Mouse (Mus musculus) heart, embryonic 10.5 days (tissue): ENCODE measurements at regions not wholly inside any gene's neighbourhood (a gene's known extent, or its start where the extent isn't known, plus 50 kb on each side); places are given as distances from the start of the nearest gene placed in this dataset.
A peak's percentile ranks its signal among the peaks of the same experiment; 100 is the strongest.

Experiments
- DNase-seq: peaks from one replicate; pipeline ENCODE4 v3.0.0-alpha.2; 2017; ENCODE audit warnings: low spot score
- H3K27ac ChIP-seq: fragments of 300-500 bp; sonication (generic); 2 replicates; pipeline ENCODE4 v1.5.1; 2016; ENCODE audit warnings: mild to moderate bottlenecking
- H3K27me3 ChIP-seq: fragments of 300-500 bp; sonication (generic); 2 replicates; pipeline ENCODE4 v1.6.1; 2016; ENCODE audit warnings: mild to moderate bottlenecking; ENCODE audit not compliant: poor library complexity, insufficient read depth, severe bottlenecking
- H3K36me3 ChIP-seq: fragments of 300-500 bp; sonication (generic); 2 replicates; pipeline ENCODE4 v1.6.1; 2016; ENCODE audit warnings: mild to moderate bottlenecking, moderate library complexity
- H3K4me1 ChIP-seq: fragments of 300-500 bp; sonication (generic); 2 replicates; pipeline ENCODE4 v1.6.1; 2016; ENCODE audit warnings: mild to moderate bottlenecking
- H3K4me3 ChIP-seq: fragments of 300-500 bp; sonication (generic); 2 replicates; pipeline ENCODE4 v1.5.1; 2016; ENCODE audit warnings: mild to moderate bottlenecking, moderate library complexity
- H3K9me3 ChIP-seq: fragments of 300-500 bp; sonication (generic); 2 replicates; pipeline ENCODE4 v1.6.1; 2016; ENCODE audit warnings: mild to moderate bottlenecking, moderate library complexity
- WGBS: fragments of 180-500 bp; shearing (Covaris S2); methylation state at CpG from one replicate; pipeline ENCODE4 v1.1.7; 2016; 5-methylcytosine and 5-hydroxymethylcytosine counted together

DNA sequence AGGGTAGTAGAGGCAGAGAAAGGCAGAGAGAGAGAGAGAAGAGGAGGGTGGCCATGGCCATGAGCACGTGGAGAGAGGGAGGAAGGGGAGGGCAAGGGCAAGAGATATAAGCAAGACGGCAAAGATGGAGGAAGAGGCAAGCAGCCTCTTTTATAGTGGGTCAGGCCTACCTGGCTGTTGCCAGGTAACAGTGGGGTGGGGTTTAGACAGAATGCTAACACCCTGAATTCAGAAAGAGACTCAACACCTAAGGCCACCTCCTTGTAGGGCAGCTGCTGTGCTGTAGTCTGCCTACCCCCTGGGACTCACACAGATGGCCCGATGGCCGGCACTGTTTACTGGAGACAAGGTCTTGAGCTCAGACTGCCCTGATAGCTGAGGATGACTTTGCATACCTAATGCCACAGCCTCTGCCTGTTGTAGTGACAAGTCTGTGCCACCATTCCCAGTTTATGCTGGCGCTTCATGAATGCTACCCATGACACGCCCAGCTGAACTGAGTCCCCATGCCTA lies 110.3 kb downstream of the Rpap3 start:
- no peak for DNase-seq
- Histone ChIP-seq H3K36me3 (no peaks in the 10 kb centered on the region), H3K27me3 (no peaks in the 10 kb centered on the region), H3K27ac (no peak overlapping the region), H3K9me3 (no peaks in the 10 kb centered on the region), H3K4me3 (no peak overlapping the region), H3K4me1 (peaks cover 22% of the 10 kb centered on the region)
- 65% methylated on average over 6 of the region's 6 CpGs for WGBS

DNA sequence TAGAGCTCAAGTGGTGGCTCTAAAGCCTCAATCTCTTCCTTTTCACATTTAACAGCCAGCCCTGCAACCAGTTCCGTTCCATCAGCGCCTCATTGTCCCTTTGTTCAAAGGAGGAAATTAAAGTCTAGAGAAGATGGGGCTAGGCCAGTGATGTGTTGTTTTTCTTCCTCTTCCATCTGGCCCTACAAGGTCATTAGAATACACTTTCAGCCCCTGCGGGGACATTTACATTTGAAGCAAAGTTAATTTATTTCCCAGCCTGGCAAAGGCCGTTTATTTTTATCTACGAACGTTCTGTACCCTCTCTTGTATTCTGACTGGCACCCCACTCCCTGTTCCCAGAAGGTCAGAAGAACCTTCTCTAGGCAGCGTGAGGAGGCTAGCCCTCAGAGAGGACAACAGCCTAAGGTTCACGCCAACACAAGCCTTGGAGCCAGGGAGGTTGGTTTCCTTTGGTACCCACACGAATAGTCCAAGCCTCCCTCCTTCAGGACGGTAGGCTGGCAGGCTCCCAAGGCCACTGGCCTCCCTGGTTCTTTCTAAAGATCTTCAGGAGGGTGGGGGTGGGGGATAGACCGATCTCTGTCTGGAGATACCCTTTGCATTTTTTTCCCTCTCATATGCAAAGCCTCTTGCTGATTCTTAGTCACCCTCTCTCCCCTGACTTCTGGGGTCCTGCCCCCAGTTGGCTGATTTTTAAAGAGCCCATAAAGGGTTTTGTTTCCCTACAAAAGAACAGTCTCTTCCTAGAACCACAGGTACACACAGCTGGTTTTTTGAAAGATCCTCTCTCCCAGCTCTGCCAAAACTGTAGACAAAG lies 111.6 kb downstream of the Rpap3 start:
- Histone ChIP-seq H3K36me3 (no peaks in the 10 kb centered on the region), H3K4me3 (no peak overlapping the region), H3K9me3 (no peaks in the 10 kb centered on the region), H3K4me1 (peaks cover 22% of the 10 kb centered on the region), H3K27me3 (no peaks in the 10 kb centered on the region), H3K27ac (no peak overlapping the region)
- WGBS: 43% methylated on average over 11 of the region's 11 CpGs
- DNase-seq: no peak

DNA sequence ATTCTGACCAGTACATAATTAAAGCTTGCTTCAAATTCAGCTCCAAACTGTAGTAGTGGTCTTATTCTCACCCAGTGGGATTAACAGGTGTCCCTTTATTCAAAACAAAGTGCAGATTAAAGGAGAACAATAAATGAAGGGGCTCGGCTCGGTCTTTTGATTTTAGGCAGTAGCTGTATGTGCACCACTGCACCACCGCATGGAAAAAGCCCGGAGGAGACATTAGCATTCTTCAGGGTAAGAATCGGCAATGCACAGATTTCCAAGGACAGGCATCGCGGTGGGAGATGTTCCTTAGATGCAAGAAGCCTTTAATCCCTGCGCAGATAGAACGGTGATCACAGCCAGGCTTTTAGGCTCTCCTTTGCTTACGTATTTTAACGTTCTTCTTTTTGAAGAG lies 112.8 kb downstream of the Rpap3 start:
- no peaks in the 10 kb centered on the region for H3K36me3 ChIP-seq
- peaks cover 19% of the 10 kb centered on the region for H3K4me1 ChIP-seq
- DNase-seq: no peak
- H3K9me3 ChIP-seq: no peaks in the 10 kb centered on the region
- WGBS: 82% methylated on average over 11 of the region's 11 CpGs
- no peaks in the 10 kb centered on the region for H3K27me3 ChIP-seq
- H3K27ac ChIP-seq: 0 out of 2 replicates have a peak overlapping the region, but pooled peaks have one; percentile 10
- H3K4me3 ChIP-seq: no peak overlapping the region

DNA sequence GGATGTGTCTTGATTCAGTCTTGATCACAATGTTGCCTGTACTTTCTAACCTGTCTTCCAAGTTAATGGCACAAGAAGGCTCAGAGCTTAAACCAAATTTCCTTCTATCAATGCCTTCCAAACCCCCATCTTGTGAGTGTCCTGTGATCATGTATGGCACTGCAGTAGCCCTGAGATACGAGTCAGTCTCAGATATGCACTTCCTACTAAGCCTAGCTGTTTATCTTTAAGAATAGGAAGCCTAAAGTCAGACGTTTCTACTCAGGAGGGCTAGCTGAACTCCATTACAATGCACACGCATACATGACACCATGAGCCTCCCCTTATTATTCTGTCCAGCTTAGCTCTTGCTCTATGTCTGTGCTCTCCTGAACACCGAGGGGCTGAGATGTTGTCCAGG lies 114.2 kb downstream of the Rpap3 start:
- H3K27ac ChIP-seq: peak overlapping the region; percentile 52; the same call in 1 of the 2 replicates
- 40% methylated on average over 4 of the region's 4 CpGs for WGBS

DNA sequence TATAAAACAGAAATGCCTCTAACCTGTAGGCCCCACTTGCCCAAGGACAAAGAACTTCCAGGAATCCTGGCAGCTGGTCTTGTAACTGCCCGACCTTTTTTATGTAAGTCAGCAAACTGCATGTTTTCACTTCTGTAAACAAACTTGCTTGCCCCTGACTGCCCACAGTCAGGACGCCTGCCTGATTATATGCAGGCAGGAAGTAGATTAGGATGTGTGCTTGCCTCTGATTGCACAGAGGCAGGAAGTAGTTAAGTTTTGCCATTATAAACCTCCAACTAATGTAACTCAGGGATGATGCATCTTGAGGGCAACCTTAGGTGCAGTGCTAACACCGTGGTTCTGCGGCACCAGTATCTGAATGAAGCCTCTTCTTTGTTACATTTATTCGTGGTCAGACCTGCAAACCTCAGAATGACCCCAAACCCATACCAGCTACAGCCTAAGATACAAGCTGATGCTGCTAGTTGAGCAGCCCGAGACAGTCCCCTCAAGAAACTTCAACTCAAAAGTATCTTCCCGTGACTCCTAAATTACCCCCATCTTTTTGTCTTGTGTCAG lies 114.8 kb downstream of the Rpap3 start:
- Histone ChIP-seq H3K4me3 (no peak overlapping the region), H3K27me3 (no peaks in the 10 kb centered on the region), H3K4me1 (peaks cover 9% of the 10 kb centered on the region; the same call in 1 of the 2 replicates), H3K36me3 (no peaks in the 10 kb centered on the region), H3K27ac (peak overlapping the region; percentile 52), H3K9me3 (no peaks in the 10 kb centered on the region)
- 52% methylated on average over 7 of the region's 7 CpGs for WGBS
- no peak for DNase-seq

More for the DNA sequence above, 114.2 kb downstream of the Rpap3 start:
- no peak for DNase-seq
- no peaks in the 10 kb centered on the region for H3K36me3 ChIP-seq
- H3K4me1 ChIP-seq: peaks cover 9% of the 10 kb centered on the region; the same call in 1 of the 2 replicates
- H3K27me3 ChIP-seq: no peaks in the 10 kb centered on the region
- no peak overlapping the region for H3K4me3 ChIP-seq
- H3K9me3 ChIP-seq: no peaks in the 10 kb centered on the region

DNA sequence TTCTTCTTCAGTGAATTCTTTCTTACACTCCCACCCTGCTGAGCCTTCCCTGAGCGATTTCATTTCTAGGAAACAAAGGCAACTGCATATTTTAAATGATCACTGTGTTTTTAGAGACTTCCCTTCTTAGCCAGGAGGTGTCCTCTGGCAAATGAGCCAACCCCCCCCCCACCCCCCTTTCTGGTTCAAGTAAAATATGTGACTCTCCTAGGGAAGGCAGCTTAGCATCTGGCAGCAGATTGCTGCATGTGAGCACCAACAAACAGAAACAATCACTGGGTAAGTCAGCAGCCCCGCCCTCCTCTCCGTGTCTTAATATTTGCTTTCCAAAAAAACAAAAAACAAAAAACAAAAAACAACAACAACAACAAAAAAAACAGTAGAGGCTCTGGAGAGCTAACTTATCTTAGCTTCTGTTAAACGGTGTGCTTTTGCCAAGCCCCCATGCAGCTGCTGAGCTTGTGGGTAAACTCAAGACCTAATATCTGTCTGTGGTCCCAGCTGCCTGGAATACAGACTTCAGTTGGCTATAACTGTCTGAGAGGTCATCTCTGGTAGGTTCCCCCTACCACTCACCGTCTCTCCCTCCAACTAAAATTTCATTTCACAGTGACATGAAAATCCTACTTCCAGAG lies 117.9 kb downstream of the Rpap3 start:
- Histone ChIP-seq H3K27me3 (no peaks in the 10 kb centered on the region), H3K4me3 (no peak overlapping the region), H3K9me3 (no peaks in the 10 kb centered on the region), H3K4me1 (peaks cover 6% of the 10 kb centered on the region; the same call in 1 of the 2 replicates), H3K27ac (no peak overlapping the region), H3K36me3 (no peaks in the 10 kb centered on the region)
- 73% methylated on average over 5 of the region's 5 CpGs for WGBS
- no peak for DNase-seq

DNA sequence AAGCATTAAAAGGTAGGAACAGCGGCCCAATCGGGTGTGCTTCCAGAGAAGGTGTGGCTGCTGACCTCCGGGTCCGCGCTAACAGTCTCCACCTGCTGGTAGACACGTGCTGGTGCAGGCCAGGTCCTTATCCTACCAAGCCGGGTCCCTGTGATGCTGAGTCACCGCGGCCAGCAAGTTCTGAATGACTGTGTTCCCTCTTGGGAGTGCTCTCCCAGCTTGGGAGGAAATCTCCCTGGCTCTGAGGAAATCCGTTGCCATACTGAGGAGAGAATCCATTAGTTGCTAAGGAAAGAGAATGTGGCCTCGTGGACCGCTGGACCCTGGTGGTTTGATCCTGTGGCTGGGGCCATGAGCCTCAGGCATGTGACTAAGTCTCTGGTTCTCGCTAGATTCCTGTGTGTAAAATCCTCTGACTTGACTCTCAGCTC lies 123.9 kb downstream of the Rpap3 start:
- DNase-seq: peak; percentile 91
- Histone ChIP-seq H3K4me1 (0 out of 2 replicates have a peak, but pooled peaks cover 4% of the 10 kb centered on the region), H3K4me3 (0 out of 2 replicates have a peak overlapping the region, but pooled peaks have one; percentile 27), H3K36me3 (no peaks in the 10 kb centered on the region), H3K9me3 (no peaks in the 10 kb centered on the region), H3K27me3 (no peaks in the 10 kb centered on the region), H3K27ac (0 out of 2 replicates have a peak overlapping the region, but pooled peaks have one; percentile 24)
- WGBS: 22% methylated on average over 13 of the region's 13 CpGs

DNA sequence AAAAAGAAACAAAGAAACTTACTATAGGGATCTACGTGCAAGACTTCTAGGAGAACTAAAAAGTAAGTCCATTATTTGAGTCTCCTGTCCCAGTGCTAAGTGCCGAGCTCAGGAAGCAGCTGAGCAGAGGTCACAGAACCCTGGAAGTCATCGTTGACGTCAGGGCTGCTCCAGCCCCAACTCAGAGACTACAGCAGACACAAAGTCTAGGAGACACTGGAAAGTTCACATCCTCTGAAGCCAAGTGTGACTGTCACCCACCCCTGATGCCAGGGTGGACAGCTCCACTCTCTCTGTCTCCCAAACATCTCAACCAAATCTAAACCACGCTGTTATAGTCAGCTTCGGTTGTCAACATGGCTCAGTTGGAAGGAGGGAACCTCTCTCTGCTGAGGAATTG lies 124.9 kb downstream of the Rpap3 start:
- Histone ChIP-seq H3K9me3 (no peaks in the 10 kb centered on the region), H3K4me3 (no peak overlapping the region), H3K36me3 (no peaks in the 10 kb centered on the region), H3K4me1 (0 out of 2 replicates have a peak, but pooled peaks cover 4% of the 10 kb centered on the region), H3K27me3 (no peaks in the 10 kb centered on the region), H3K27ac (no peak overlapping the region)
- 67% methylated on average over 6 of the region's 6 CpGs for WGBS
- DNase-seq: no peak

DNA sequence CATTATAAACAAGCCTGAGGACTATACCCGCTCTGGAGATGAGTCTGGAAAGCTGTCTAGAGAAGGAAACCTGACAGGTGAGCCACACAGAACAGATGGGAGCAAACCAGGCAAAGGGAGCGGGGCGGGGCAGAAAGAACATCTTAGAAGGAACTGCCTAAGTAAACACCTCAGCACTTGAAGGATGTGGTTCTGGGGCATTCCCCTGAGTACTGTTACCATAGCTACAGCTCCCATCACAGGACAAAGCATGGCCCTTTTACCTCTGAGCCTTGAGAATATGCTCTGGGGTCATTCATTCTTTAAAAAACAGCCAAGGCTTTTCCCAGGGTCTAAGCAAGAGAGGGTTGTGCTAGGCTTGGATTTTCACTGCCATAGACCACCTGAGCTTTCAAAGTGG lies 127.6 kb downstream of the Rpap3 start:
- no peak overlapping the region for H3K4me3 ChIP-seq
- DNase-seq: no peak
- H3K4me1 ChIP-seq: peaks cover 7% of the 10 kb centered on the region
- 82% methylated on average over 3 of the region's 3 CpGs for WGBS
- no peaks in the 10 kb centered on the region for H3K27me3 ChIP-seq
- no peaks in the 10 kb centered on the region for H3K9me3 ChIP-seq
- no peaks in the 10 kb centered on the region for H3K36me3 ChIP-seq
- no peak overlapping the region for H3K27ac ChIP-seq

DNA sequence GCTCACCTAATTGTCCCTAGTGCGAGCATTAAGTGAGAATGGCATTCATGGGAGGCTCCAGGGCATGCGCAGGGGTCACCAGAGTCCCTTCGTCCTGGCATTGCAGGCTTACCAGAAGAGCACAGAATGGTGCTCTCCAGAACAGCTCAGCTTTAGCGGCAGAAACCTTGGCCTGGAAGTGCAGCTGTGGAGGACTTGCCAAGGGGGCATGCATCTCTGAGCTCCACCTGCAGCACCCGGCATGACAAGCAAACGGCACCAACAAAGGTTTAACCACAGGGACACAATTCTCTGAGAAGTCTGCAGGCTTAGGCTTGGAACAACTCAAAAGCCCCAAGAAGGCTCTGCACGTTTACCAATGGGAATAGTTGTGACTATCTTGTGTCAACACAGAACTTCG lies 128.4 kb downstream of the Rpap3 start:
- DNase-seq: no peak
- Histone ChIP-seq H3K9me3 (no peaks in the 10 kb centered on the region), H3K4me1 (peaks cover 11% of the 10 kb centered on the region), H3K4me3 (no peak overlapping the region), H3K36me3 (no peaks in the 10 kb centered on the region), H3K27me3 (no peaks in the 10 kb centered on the region), H3K27ac (no peak overlapping the region)
- 77% methylated on average over 8 of the region's 8 CpGs for WGBS

DNA sequence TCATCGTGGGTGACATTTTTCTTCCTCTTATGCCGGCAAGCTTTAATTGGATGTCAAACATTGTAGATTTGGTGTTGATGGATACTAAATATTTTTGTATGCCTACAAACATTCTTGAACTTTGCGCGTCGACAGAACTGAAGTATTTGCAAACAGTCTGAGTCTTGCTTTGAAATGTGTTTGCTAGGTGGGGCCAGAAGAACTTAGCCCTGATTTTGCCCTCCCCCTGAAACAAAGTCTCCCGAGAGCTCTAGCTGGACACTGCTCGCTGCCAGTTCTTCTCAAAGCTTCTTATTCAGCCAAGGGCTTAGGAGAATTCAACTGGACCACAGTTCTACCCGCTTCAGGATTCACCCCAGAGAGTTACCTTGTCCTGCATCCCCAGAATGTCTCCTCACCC lies 133.0 kb downstream of the Rpap3 start:
- Histone ChIP-seq H3K4me3 (no peak overlapping the region), H3K27me3 (no peaks in the 10 kb centered on the region), H3K36me3 (no peaks in the 10 kb centered on the region), H3K4me1 (peaks cover 18% of the 10 kb centered on the region), H3K27ac (no peak overlapping the region), H3K9me3 (no peaks in the 10 kb centered on the region)
- DNase-seq: no peak
- 81% methylated on average over 8 of the region's 8 CpGs for WGBS

DNA sequence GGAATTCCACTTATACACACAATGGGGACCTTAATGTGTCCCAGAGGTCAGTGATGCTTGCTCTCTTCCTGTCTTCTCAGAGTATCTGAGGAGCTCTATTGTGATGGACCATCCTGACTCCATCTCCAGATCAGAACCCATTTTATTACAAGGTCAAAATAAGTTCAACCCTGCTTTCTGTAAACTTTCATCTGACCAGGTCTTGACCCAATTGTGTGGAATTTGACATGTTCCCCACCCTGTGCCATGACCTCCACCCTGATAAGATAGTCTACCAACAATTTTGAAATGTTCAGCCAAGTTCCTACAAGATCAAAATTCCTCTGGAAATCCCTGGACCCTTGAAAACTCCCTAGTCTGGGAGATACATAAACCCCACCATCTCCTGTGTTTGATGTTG lies 133.7 kb downstream of the Rpap3 start:
- Histone ChIP-seq H3K9me3 (no peaks in the 10 kb centered on the region), H3K27ac (no peak overlapping the region)
- no peak for DNase-seq

DNA sequence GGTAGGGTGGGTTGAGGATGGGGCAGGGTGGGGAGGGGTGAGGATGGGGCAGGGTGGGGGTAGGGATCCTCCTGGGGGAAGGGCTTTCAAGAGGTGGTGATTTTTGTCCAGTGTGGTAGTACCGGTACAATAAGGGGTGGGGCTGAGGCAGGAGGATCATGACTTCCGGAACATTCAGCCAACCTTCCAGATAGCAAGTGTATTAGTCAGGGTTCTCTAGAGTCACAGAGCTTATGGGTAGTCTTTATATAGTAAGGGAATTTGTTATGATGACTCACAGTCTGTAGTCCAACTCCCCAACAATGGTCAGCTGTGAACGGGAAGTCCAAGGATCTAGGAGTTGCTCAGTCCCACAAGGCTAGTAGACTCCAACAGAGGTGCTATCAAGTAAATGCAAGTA lies 145.5 kb downstream of the Rpap3 start:
- no peaks in the 10 kb centered on the region for H3K4me1 ChIP-seq
- no peak for DNase-seq
- 94% methylated on average over 3 of the region's 3 CpGs for WGBS

More for the DNA sequence above, 133.7 kb downstream of the Rpap3 start:
- Histone ChIP-seq H3K27me3 (no peaks in the 10 kb centered on the region), H3K4me1 (peaks cover 18% of the 10 kb centered on the region), H3K36me3 (no peaks in the 10 kb centered on the region), H3K4me3 (no peak overlapping the region)

More for the DNA sequence above, 145.5 kb downstream of the Rpap3 start:
- no peak overlapping the region for H3K27ac ChIP-seq
- H3K36me3 ChIP-seq: no peaks in the 10 kb centered on the region
- no peak overlapping the region for H3K4me3 ChIP-seq
- peaks cover 6% of the 10 kb centered on the region for H3K9me3 ChIP-seq
- H3K27me3 ChIP-seq: no peaks in the 10 kb centered on the region
